10 mouse cellular contexts compared by ENCODE assay signal in genomic region chr15:83483482-83483881, GRCm38 (mm10). TPM values are rescaled to one million over a fixed set of nuclear protein-coding genes. Genes with fewer than 3 reads are reported as not detected.
A peak's percentile ranks its signal among the peaks of the same experiment; 100 is the strongest.
DNase-seq lines count a peak whose midpoint lies in the region; ATAC-seq lines count a peak whose summit lies in the region.
"Had no signal": no experiment of that assay in that cellular context is flagged by ENCODE, and none has a peak within 500 bp of the region (broad histone marks: within the 10 kb centered on the region; RNA-seq: fewer than 3 reads in every experiment).

No protein-coding gene starts in this region.

- H3K4me2 ChIP-seq in liver, embryonic 16.5 days (ENCODE audit: low read depth, low read length), result no peak overlapping the region
- H3K4me2 ChIP-seq: heart, embryonic 15.5 days had no signal

- H3K27me3 ChIP-seq in liver, embryonic 16.5 days (ENCODE audit: control insufficient read depth, insufficient read depth, low read depth, low read length), result no peaks in the 10 kb centered on the region
- H3K27me3 ChIP-seq in forebrain, embryonic 10.5 days (ENCODE audit: poor library complexity, severe bottlenecking), result no peaks in the 10 kb centered on the region
- H3K27me3 ChIP-seq: heart, embryonic 15.5 days had no signal

- no peaks in the 10 kb centered on the region for H3K9me3 ChIP-seq in liver, embryonic 16.5 days (replicated peaks; ENCODE audit: control insufficient read depth, low read length)
- no peaks in the 10 kb centered on the region for H3K9me3 ChIP-seq in forebrain, embryonic 10.5 days
- H3K9me3 ChIP-seq: heart, embryonic 15.5 days; megakaryocyte, embryonic 14.5 days had no signal

- 23% methylated on average over 2 of the region's 2 CpGs for WGBS in liver, embryonic 16.5 days (ENCODE audit: insufficient replicate concordance)
- WGBS in forebrain, embryonic 10.5 days, result 51% methylated on average over 2 of the region's 2 CpGs

- no peaks in the 10 kb centered on the region for H3K36me3 ChIP-seq in liver, embryonic 16.5 days (ENCODE audit: control insufficient read depth, insufficient read depth)
- peaks cover 29% of the 10 kb centered on the region for H3K36me3 ChIP-seq in forebrain, embryonic 10.5 days (replicated peaks)
- H3K36me3 ChIP-seq: heart, embryonic 15.5 days had no signal

- H3K4me1 ChIP-seq in liver, embryonic 16.5 days (ENCODE audit: control insufficient read depth, low read depth, low read length), result no peaks in the 10 kb centered on the region; the same call in 1 of the 2 replicates
- H3K4me1 ChIP-seq in forebrain, embryonic 10.5 days, result peaks cover 9% of the 10 kb centered on the region

- H3K4me3 ChIP-seq in liver, embryonic 16.5 days (ENCODE audit: low read depth, low read length), result no peak overlapping the region
- no peak overlapping the region for H3K4me3 ChIP-seq in forebrain, embryonic 10.5 days
- H3K4me3 ChIP-seq: heart, embryonic 15.5 days had no signal

- H3K27ac ChIP-seq in liver, embryonic 16.5 days (ENCODE audit: low read length), result no peak overlapping the region
- no peak overlapping the region for H3K27ac ChIP-seq in forebrain, embryonic 10.5 days
- H3K27ac ChIP-seq: heart, embryonic 15.5 days had no signal

- no peak overlapping the region for H3K9ac ChIP-seq in liver, embryonic 16.5 days (ENCODE audit: low read depth, low read length)
- H3K9ac ChIP-seq: heart, embryonic 15.5 days had no signal

- peak; percentile 52 for DNase-seq in embryo, embryonic 10.5 days (ENCODE audit: low spot score)
- no peak for DNase-seq in embryo, embryonic 9.5 days (ENCODE audit: extremely low spot score)
- peak; percentile 31 for DNase-seq in urinary bladder, postnatal 14 days (ENCODE audit: low spot score)
- no peak for DNase-seq in urinary bladder, adult 18-20 months (ENCODE audit: low spot score in 2 of 2)
- DNase-seq in cerebellum, postnatal 36 days, result no peak
- no peak for DNase-seq in urinary bladder, postnatal 4 days (ENCODE audit: low spot score in 2 of 2)
- DNase-seq in forebrain, embryonic 10.5 days (ENCODE audit: extremely low spot score, low spot score), result no peak

- ATAC-seq in liver, embryonic 16.5 days (ENCODE audit: low read depth), result 0 out of 2 replicates have a peak, but pooled peaks have one; percentile 16

RNA-seq across cellular contexts. Expression of gene Pacsin2, which starts 19.1 kb away (rescaled TPM):
- polyA plus RNA-seq in liver, embryonic 16.5 days (2015; fragmentation: Nextera tagmentation; extraction: Ambion mirVana), result 45.6 and 47.9 TPM in 2 replicates
- 55.4 and 57.8 TPM in 2 replicates for polyA plus RNA-seq in forebrain, embryonic 10.5 days (2016; fragmentation: Nextera tagmentation; extraction: Ambion mirVana)

RNA-seq across cellular contexts. Expression of gene Ttll1, which starts 27.2 kb away (rescaled TPM):
- polyA plus RNA-seq in liver, embryonic 16.5 days (2015; fragmentation: Nextera tagmentation; extraction: Ambion mirVana), result 4.3 and 4.7 TPM in 2 replicates
- polyA plus RNA-seq in forebrain, embryonic 10.5 days (2016; fragmentation: Nextera tagmentation; extraction: Ambion mirVana), result 33.3 and 33.7 TPM in 2 replicates

RNA-seq across cellular contexts. Expression of gene Bik, which starts 43.2 kb away (rescaled TPM):
- 1.8 TPM in 2 replicates for polyA plus RNA-seq in liver, embryonic 16.5 days (2015; fragmentation: Nextera tagmentation; extraction: Ambion mirVana)
- polyA plus RNA-seq in forebrain, embryonic 10.5 days (2016; fragmentation: Nextera tagmentation; extraction: Ambion mirVana), result 2.1 and 2.3 TPM in 2 replicates

Comparison
In these comparisons a context has a peak if more than half of its experiments do, and no peak if none do; other contexts are left out.
1. DNase-seq: peak in embryo, embryonic 10.5 days (single experiment) and urinary bladder, postnatal 14 days (single experiment); none in embryo, embryonic 9.5 days (single experiment), urinary bladder, adult 18-20 months (0 of 2), cerebellum, postnatal 36 days (0 of 2), urinary bladder, postnatal 4 days (0 of 2) and forebrain, embryonic 10.5 days (single experiment).